Mouse (Mus musculus): ENCODE measurements around the gene Serpina1a. TPM values are rescaled to one million over a fixed set of nuclear protein-coding genes. Genes with fewer than 3 reads are reported as not detected.
"Not testable (repeated sequence)": the region's sequence is repeated elsewhere in the genome, so short reads cannot be mapped to it uniquely, and the experiment has no call there.

Serpina1a gene
- total RNA-seq (2017): not detected in 2 replicates

- ATAC-seq (replicated peaks in 1 of 2; ENCODE audit: insufficient read depth in 1 of 2, low FRiP score in 2 of 2, low TSS enrichment in 1 of 2, low read depth in 1 of 2, poor library complexity in 2 of 2, severe bottlenecking in 2 of 2): not testable (repeated sequence)
Observed at GRCm38 (mm10) chr12:103863101-103863974, at the start of gene Serpina1a. Gene Serpina1a (minus strand): TSS chr12:103863562.

GRCm38 (mm10) chr12:103909181-103909580 is 45.8 kb upstream of the Serpina1a start:
- not testable (repeated sequence) for ATAC-seq (replicated peaks in 1 of 2; ENCODE audit: insufficient read depth in 1 of 2, low FRiP score in 2 of 2, low TSS enrichment in 1 of 2, low read depth in 1 of 2, poor library complexity in 2 of 2, severe bottlenecking in 2 of 2)

- not testable (repeated sequence) for ATAC-seq (replicated peaks in 1 of 2; ENCODE audit: insufficient read depth in 1 of 2, low FRiP score in 2 of 2, low TSS enrichment in 1 of 2, low read depth in 1 of 2, poor library complexity in 2 of 2, severe bottlenecking in 2 of 2)
Observed at GRCm38 (mm10) chr12:103907746-103908145, 44.4 kb upstream of the Serpina1a start.

GRCm38 (mm10) chr12:103904837-103905340 is 41.5 kb upstream of the Serpina1a start, which contains the start of gene Serpina1c:
Gene Serpina1c (minus strand): TSS chr12:103904887.
- ATAC-seq (replicated peaks in 1 of 2; ENCODE audit: insufficient read depth in 1 of 2, low FRiP score in 2 of 2, low TSS enrichment in 1 of 2, low read depth in 1 of 2, poor library complexity in 2 of 2, severe bottlenecking in 2 of 2): not testable (repeated sequence)

- ATAC-seq (replicated peaks in 1 of 2; ENCODE audit: insufficient read depth in 1 of 2, low FRiP score in 2 of 2, low TSS enrichment in 1 of 2, low read depth in 1 of 2, poor library complexity in 2 of 2, severe bottlenecking in 2 of 2): not testable (repeated sequence)
Observed at GRCm38 (mm10) chr12:103901929-103902328, 38.6 kb upstream of the Serpina1a start.

GRCm38 (mm10) chr12:103866873-103867272 is 3.5 kb upstream of the Serpina1a start:
- ATAC-seq (replicated peaks in 1 of 2; ENCODE audit: insufficient read depth in 1 of 2, low FRiP score in 2 of 2, low TSS enrichment in 1 of 2, low read depth in 1 of 2, poor library complexity in 2 of 2, severe bottlenecking in 2 of 2): not testable (repeated sequence)

GRCm38 (mm10) chr12:103860976-103861375 is 2.4 kb downstream of the Serpina1a start:
- no peak for ATAC-seq (replicated peaks in 1 of 2; ENCODE audit: insufficient read depth in 1 of 2, low FRiP score in 2 of 2, low TSS enrichment in 1 of 2, low read depth in 1 of 2, poor library complexity in 2 of 2, severe bottlenecking in 2 of 2)

- not testable (repeated sequence) for ATAC-seq (replicated peaks in 1 of 2; ENCODE audit: insufficient read depth in 1 of 2, low FRiP score in 2 of 2, low TSS enrichment in 1 of 2, low read depth in 1 of 2, poor library complexity in 2 of 2, severe bottlenecking in 2 of 2)
Observed at GRCm38 (mm10) chr12:103860571-103860970, 2.8 kb downstream of the Serpina1a start.

GRCm38 (mm10) chr12:103859584-103859983 is 3.8 kb downstream of the Serpina1a start:
- ATAC-seq (replicated peaks in 1 of 2; ENCODE audit: insufficient read depth in 1 of 2, low FRiP score in 2 of 2, low TSS enrichment in 1 of 2, low read depth in 1 of 2, poor library complexity in 2 of 2, severe bottlenecking in 2 of 2): not testable (repeated sequence)

GRCm38 (mm10) chr12:103853032-103853431 is 10.3 kb downstream of the Serpina1a start:
- not testable (repeated sequence) for ATAC-seq (replicated peaks in 1 of 2; ENCODE audit: insufficient read depth in 1 of 2, low FRiP score in 2 of 2, low TSS enrichment in 1 of 2, low read depth in 1 of 2, poor library complexity in 2 of 2, severe bottlenecking in 2 of 2)

- ATAC-seq (replicated peaks in 1 of 2; ENCODE audit: insufficient read depth in 1 of 2, low FRiP score in 2 of 2, low TSS enrichment in 1 of 2, low read depth in 1 of 2, poor library complexity in 2 of 2, severe bottlenecking in 2 of 2): not testable (repeated sequence)
Observed at GRCm38 (mm10) chr12:103830273-103830672, 33.1 kb downstream of the Serpina1a start, which contains the start of gene Serpina1b. Gene Serpina1b (minus strand): TSS chr12:103830373.

GRCm38 (mm10) chr12:103827661-103828372 is 35.5 kb downstream of the Serpina1a start:
- not testable (repeated sequence) for ATAC-seq (replicated peaks in 1 of 2; ENCODE audit: insufficient read depth in 1 of 2, low FRiP score in 2 of 2, low TSS enrichment in 1 of 2, low read depth in 1 of 2, poor library complexity in 2 of 2, severe bottlenecking in 2 of 2)

- not testable (repeated sequence) for ATAC-seq (replicated peaks in 1 of 2; ENCODE audit: insufficient read depth in 1 of 2, low FRiP score in 2 of 2, low TSS enrichment in 1 of 2, low read depth in 1 of 2, poor library complexity in 2 of 2, severe bottlenecking in 2 of 2)
Observed at GRCm38 (mm10) chr12:103823826-103824225, 39.5 kb downstream of the Serpina1a start.

Other genes starting within 250 kb of the Serpina1a start
- gene Serpina10, start 232.1 kb downstream of the Serpina1a start, total RNA-seq (2017): not detected in 2 replicates
- not detected in 2 replicates for gene Serpina6, start 206.3 kb downstream of the Serpina1a start, total RNA-seq (2017)
- not detected in 2 replicates for gene Serpina16, start 187.4 kb downstream of the Serpina1a start, total RNA-seq (2017)
- gene Serpina1f, start 168.0 kb downstream of the Serpina1a start, total RNA-seq (2017): not detected in 2 replicates
- gene Serpina1d, start 90.0 kb downstream of the Serpina1a start, total RNA-seq (2017): not detected in 2 replicates
- not detected in 2 replicates for gene Serpina1b, start 33.2 kb downstream of the Serpina1a start, total RNA-seq (2017)
- gene Serpina1c, start 41.3 kb upstream of the Serpina1a start, total RNA-seq (2017): not detected in 2 replicates
- not detected in 2 replicates for gene Serpina1e, start 95.4 kb upstream of the Serpina1a start, total RNA-seq (2017)
- 1.1 TPM in 1 of 2 replicates, not detected in the other for gene Serpina11, start 126.4 kb upstream of the Serpina1a start, total RNA-seq (2017)
- not detected in 2 replicates for gene Serpina9, start 150.2 kb upstream of the Serpina1a start, total RNA-seq (2017)
- not detected in 2 replicates for gene Serpina12, start 180.9 kb upstream of the Serpina1a start, total RNA-seq (2017)
- gene Serpina5, start 237.6 kb upstream of the Serpina1a start, total RNA-seq (2017): not detected in 2 replicates
- not detected in 2 replicates for gene Serpina3a, start 249.2 kb upstream of the Serpina1a start, total RNA-seq (2017)